Mouse (Mus musculus) heart, postnatal 0 days (tissue): ENCODE data around the gene Bscl2. TPM values are rescaled to one million over a fixed set of nuclear protein-coding genes. Genes with fewer than 3 reads are reported as not detected.

ENCODE experiments used
- ATAC-seq: fragments of 200-750 bp; cut with Nextera tagmentation; 2 replicates; pipeline ENCODE4 v1.8.0; 2017; ENCODE audit warnings: low read depth, moderate number of reproducible peaks, moderate library complexity; ENCODE audit not compliant: insufficient read depth
- DNase-seq: peaks from one replicate; pipeline ENCODE4 v3.0.0-alpha.2; 2016; ENCODE audit warnings: low spot score
- H3K27ac ChIP-seq: fragments of 300-500 bp; sonication (generic); 2 replicates; pipeline ENCODE4 v1.5.1; 2014; ENCODE audit warnings: low read depth, mild to moderate bottlenecking
- H3K27me3 ChIP-seq: fragments of 300-500 bp; sonication (generic); 2 replicates; pipeline ENCODE4 v1.6.1; 2014; ENCODE audit warnings: low read length, mixed read lengths; ENCODE audit not compliant: control insufficient read depth, insufficient read depth
- H3K36me3 ChIP-seq: fragments of 300-500 bp; sonication (generic); replicated peaks from 2 replicates; pipeline ENCODE4 v1.6.1; 2014; ENCODE audit warnings: low read length, mixed read lengths; ENCODE audit not compliant: control insufficient read depth, insufficient read depth
- H3K4me1 ChIP-seq: fragments of 300-500 bp; sonication (generic); 2 replicates; pipeline ENCODE4 v1.6.1; 2014; ENCODE audit warnings: antibody characterized with exemption; ENCODE audit not compliant: control insufficient read depth, insufficient read depth
- H3K4me2 ChIP-seq: fragments of 300-500 bp; sonication (generic); 2 replicates; pipeline ENCODE4 v1.6.1; 2014; ENCODE audit warnings: low read depth, mild to moderate bottlenecking, low read length, moderate library complexity
- H3K4me3 ChIP-seq: fragments of 300-500 bp; sonication (generic); 2 replicates; pipeline ENCODE4 v1.5.1; 2014; ENCODE audit warnings: low read depth, low read length
- H3K9ac ChIP-seq: fragments of 300-500 bp; sonication (generic); replicated peaks from 2 replicates; pipeline ENCODE4 v1.6.1; 2014; ENCODE audit warnings: low read depth, low read length, mixed read lengths
- H3K9me3 ChIP-seq: fragments of 300-500 bp; sonication (generic); replicated peaks from 2 replicates; pipeline ENCODE4 v1.6.1; 2016; ENCODE audit warnings: low read length; ENCODE audit not compliant: control insufficient read depth
- CTCF ChIP-seq: IDR thresholded peaks from 2 replicates; pipeline ENCODE4 v1.5.1; 2016; ENCODE audit warnings: antibody characterized with exemption, control low read depth, low read depth
- EP300 ChIP-seq: IDR thresholded peaks from 2 replicates; pipeline ENCODE4 v1.6.1; 2016; ENCODE audit warnings: antibody characterized with exemption, low read depth
- WGBS: fragments of 180-500 bp; shearing (Covaris S2); extraction: QIAGEN DNeasy Blood & Tissue Kit; methylation state at CpG from one replicate; pipeline ENCODE4 v1.1.7; 2014; 5-methylcytosine and 5-hydroxymethylcytosine counted together
- polyA plus RNA-seq: library from polyadenylated mRNA; unstranded; fragments of >200 nt; fragmentation: Nextera tagmentation; extraction: Ambion mirVana; gene quantifications from 2 replicates; pipeline ENCODE4 v1.2.1, GENCODE M21; 2015
- total RNA-seq: library from RNA; depleted of rRNA; stranded (reverse); fragments of >200 nt; gene quantifications from 2 replicates; pipeline ENCODE4 v1.2.3, GENCODE M21; 2014; ENCODE audit warnings: low replicate concordance

Gene Bscl2
- total and polyA plus RNA-seq, 2 experiments from 2014 or later = 32.1 to 54.2 TPM

DNA sequence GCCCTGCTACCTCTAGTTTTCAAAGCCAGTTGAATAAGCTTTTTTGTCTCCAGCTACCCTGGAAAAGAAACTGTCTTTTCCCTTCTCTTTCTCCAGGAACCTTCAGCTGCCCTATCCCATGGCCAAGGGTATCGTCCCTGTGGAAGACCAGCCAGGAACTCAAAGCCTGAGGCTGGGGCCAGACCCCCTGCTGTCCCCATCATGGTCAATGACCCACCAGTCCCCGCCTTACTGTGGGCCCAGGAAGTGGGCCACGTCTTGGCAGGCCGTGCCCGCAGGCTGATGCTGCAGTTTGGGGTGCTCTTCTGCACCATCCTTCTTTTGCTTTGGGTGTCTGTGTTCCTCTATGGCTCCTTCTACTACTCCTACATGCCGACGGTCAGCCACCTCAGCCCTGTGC lies 3.7 kb downstream of the Bscl2 start:
- no peak for TF ChIP-seq EP300
- TF ChIP-seq CTCF = no peak
- no peak overlapping the region for H3K27ac ChIP-seq
- H3K4me3 ChIP-seq = peak overlapping the region; percentile 47
- peaks cover 22% of the 10 kb centered on the region for H3K4me1 ChIP-seq
- DNase-seq = no peak
- 93% methylated on average over 7 of the region's 7 CpGs for WGBS
- no peaks in the 10 kb centered on the region for H3K27me3 ChIP-seq
- H3K36me3 ChIP-seq = peaks cover 9% of the 10 kb centered on the region
- ATAC-seq = no peak
- peak overlapping the region; percentile 73 for H3K4me2 ChIP-seq
- no peaks in the 10 kb centered on the region for H3K9me3 ChIP-seq
- H3K9ac ChIP-seq = peak overlapping the region; percentile 49; the same call in 1 of the 2 replicates

DNA sequence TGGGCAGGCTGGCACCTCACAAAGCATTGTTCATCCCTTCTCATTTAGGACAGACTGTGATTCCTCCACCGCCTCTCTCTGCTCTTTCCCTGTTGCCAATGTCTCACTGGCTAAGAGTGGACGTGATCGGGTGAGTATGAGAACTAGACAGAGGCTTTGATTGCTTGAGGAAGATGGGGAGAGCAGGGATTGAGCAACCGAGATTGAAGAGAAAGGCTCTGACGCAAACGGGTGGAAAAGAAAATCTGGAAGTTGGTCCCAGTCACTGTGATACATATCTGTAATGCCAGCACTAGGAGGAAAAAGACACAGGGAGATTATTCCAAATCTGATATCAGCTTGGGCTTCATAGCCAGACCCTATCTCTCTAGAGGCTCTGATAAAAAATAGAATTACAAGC lies 5.7 kb downstream of the Bscl2 start:
- TF ChIP-seq CTCF (no peak), EP300 (no peak)
- H3K4me3 ChIP-seq = no peak overlapping the region
- H3K4me1 ChIP-seq = peaks cover 18% of the 10 kb centered on the region
- H3K9ac ChIP-seq = no peak overlapping the region
- DNase-seq (no peak), ATAC-seq (no peak)
- no peaks in the 10 kb centered on the region for H3K9me3 ChIP-seq
- peaks cover 29% of the 10 kb centered on the region for H3K36me3 ChIP-seq
- H3K4me2 ChIP-seq = no peak overlapping the region
- no peaks in the 10 kb centered on the region for H3K27me3 ChIP-seq
- no peak overlapping the region for H3K27ac ChIP-seq
- WGBS = 81% methylated on average over 6 of the region's 6 CpGs

DNA sequence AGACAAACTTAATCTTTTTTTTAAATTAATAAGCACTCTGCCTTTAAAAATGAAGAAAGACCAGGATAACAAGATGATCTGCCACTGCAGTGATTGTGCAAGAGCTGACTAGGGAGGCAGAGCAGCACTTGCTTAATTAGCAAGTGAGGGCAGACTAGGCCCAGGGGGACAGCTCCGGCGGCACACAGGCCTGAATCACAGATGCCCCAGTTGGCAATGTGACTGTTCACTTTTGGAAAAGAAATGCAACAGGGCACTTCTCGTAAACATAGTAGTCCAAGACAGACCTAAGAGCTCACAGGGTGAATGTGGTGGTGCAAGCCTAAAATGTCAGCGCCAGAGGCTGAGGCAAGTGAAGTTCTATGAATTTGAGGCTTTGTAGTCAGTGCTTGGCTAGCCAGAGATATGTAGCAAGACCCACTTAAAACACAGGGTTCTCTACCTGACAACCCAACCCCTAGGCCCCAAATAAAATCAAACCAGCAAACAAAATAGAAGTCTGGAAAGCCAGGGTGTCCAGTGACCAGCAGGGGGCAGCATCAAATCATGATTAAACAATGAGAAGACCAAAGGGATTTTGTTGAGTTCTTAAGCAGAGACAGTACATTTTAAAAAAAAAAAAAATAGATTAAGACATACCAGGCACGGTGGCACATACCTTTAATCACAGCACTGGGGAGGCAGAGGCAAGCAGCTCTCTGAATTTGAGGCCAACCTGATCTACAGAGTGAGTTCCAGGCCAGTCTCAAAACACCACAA lies 7.3 kb downstream of the Bscl2 start:
- H3K4me1 ChIP-seq = peaks cover 5% of the 10 kb centered on the region; the same call in 1 of the 2 replicates
- TF ChIP-seq CTCF (peak; percentile 73), EP300 (no peak)
- no peak overlapping the region for H3K4me2 ChIP-seq
- no peaks in the 10 kb centered on the region for H3K9me3 ChIP-seq
- no peak overlapping the region for H3K27ac ChIP-seq
- peak; percentile 4; the same call in 1 of the 2 replicates for ATAC-seq
- H3K27me3 ChIP-seq = no peaks in the 10 kb centered on the region
- H3K9ac ChIP-seq = no peak overlapping the region
- 68% methylated on average over 5 of the region's 5 CpGs for WGBS
- H3K4me3 ChIP-seq = no peak overlapping the region
- DNase-seq = peak; percentile 58
- peaks cover 36% of the 10 kb centered on the region for H3K36me3 ChIP-seq

DNA sequence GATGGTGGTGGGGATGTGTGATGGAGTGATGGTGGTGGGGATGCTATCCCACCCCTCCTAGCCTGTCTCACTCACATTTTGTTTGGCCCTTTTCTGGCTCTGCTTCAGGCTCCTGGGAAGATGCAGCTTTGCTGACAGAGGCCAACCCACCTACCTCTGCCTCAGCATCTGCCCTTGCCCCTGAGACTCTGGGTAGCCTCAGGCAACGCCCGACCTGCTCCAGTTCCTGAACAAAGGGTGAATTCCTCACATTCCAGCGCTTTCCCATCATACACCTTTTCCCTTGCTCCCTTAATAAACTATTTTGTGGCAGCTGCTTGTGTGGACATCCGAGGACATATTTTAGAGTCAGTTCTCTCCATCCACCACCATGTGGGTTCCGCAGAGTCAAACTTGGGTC lies 11.1 kb downstream of the Bscl2 start:
- no peak overlapping the region for H3K4me2 ChIP-seq
- TF ChIP-seq EP300 (no peak), CTCF (no peak)
- no peaks in the 10 kb centered on the region for H3K27me3 ChIP-seq
- ATAC-seq (no peak), DNase-seq (no peak)
- H3K27ac ChIP-seq = no peak overlapping the region
- 79% methylated on average over 5 of the region's 5 CpGs for WGBS
- H3K9ac ChIP-seq = no peak overlapping the region
- no peaks in the 10 kb centered on the region for H3K4me1 ChIP-seq
- peaks cover 31% of the 10 kb centered on the region for H3K36me3 ChIP-seq
- no peaks in the 10 kb centered on the region for H3K9me3 ChIP-seq
- H3K4me3 ChIP-seq = no peak overlapping the region

DNA sequence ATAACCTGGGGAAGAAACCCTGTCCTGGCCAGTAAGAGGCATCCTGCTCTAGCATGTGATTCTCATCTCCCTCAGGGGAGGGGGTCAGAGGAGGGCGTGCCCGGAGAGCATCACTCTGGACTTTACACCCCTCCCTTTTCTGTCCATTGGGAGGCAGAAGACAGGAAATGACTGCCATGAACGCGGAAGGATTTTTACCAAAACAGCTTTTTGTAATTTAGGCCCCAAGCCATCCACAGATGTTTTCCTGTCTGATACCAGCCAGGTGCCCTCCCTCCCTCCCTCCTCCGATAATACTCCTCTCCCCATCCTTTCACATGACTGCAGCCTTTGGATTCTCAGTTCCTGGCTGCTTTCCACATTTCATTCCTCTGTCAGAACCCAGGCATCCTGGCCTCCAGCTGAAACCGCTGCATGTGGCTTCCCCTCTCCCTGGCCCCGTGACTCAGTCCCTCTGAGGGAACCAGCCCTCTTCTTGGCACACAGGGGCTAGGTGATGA lies 13.2 kb downstream of the Bscl2 start, which contains the start of gene Lrrn4cl:
TSS of gene Lrrn4cl (plus strand) at position 367 of the 500 bp plus-strand sequence.
- H3K4me1 ChIP-seq = no peaks in the 10 kb centered on the region
- H3K27me3 ChIP-seq = no peaks in the 10 kb centered on the region
- TF ChIP-seq CTCF (no peak), EP300 (no peak)
- H3K9me3 ChIP-seq = no peaks in the 10 kb centered on the region
- no peak within 1 kb of the TSS for H3K9ac ChIP-seq
- H3K36me3 ChIP-seq = peaks cover 31% of the 10 kb centered on the region
- ATAC-seq (peak; percentile 76), DNase-seq (peak; percentile 67)
- peak within 1 kb of the TSS; percentile 34 for H3K27ac ChIP-seq
- 14% methylated on average over 7 of the region's 7 CpGs for WGBS
- no peak within 1 kb of the TSS for H3K4me3 ChIP-seq
- peak within 1 kb of the TSS; percentile 4; the same call in 1 of the 2 replicates for H3K4me2 ChIP-seq
